Mouse (Mus musculus): ENCODE data around the gene Toe1. TPM values are rescaled to one million over a fixed set of nuclear protein-coding genes. Genes with fewer than 3 reads are reported as not detected.

Toe1 gene
- total RNA-seq (2023): 11.6 and 16.3 TPM in 2 replicates

GRCm38 (mm10) chr4:116807197-116808129 is at the start of gene Toe1, which contains the start of gene Mutyh:
TSS of gene Toe1 (minus strand) at chr4:116807640.
TSS of gene Mutyh (plus strand) at chr4:116807723.

GRCm38 (mm10) chr4:116821694-116822016 is 14.2 kb upstream of the Toe1 start, which contains the start of gene Hpdl:
TSS of gene Hpdl (minus strand) at chr4:116821707.

Other genes starting within 250 kb of the Toe1 start
- 89.6 and 106 TPM in 2 replicates for gene Gpbp1l1, start 250.0 kb downstream of the Toe1 start, total RNA-seq (2023)
- 6.8 and 8.6 TPM in 2 replicates for gene Ccdc17, start 211.0 kb downstream of the Toe1 start, total RNA-seq (2023)
- 59.3 and 72.8 TPM in 2 replicates for gene Nasp, start 179.7 kb downstream of the Toe1 start, total RNA-seq (2023)
- 199 and 214 TPM in 2 replicates for gene Akr1a1, start 156.0 kb downstream of the Toe1 start, total RNA-seq (2023)
- 83.8 and 98.8 TPM in 2 replicates for gene Prdx1, start 122.1 kb downstream of the Toe1 start, total RNA-seq (2023)
- 1.5 and 2.7 TPM in 2 replicates for gene Mmachc, start 99.2 kb downstream of the Toe1 start, total RNA-seq (2023)
- 9.9 and 13.5 TPM in 2 replicates for gene Ccdc163, start 99.1 kb downstream of the Toe1 start, total RNA-seq (2023)
- 33.0 and 44.2 TPM in 2 replicates for gene Tesk2, start 86.7 kb downstream of the Toe1 start, total RNA-seq (2023)
- gene Mutyh, start 83 bp upstream of the Toe1 start, total RNA-seq (2023): 4.5 and 8.2 TPM in 2 replicates
- gene Hpdl, start 14.1 kb upstream of the Toe1 start, total RNA-seq (2023): not detected in 2 replicates
- not detected in 2 replicates for gene Zswim5, start 69.7 kb upstream of the Toe1 start, total RNA-seq (2023)
- gene Urod, start 186.8 kb upstream of the Toe1 start, total RNA-seq (2023): 30.5 and 44.3 TPM in 2 replicates
- gene Hectd3, start 187.7 kb upstream of the Toe1 start, total RNA-seq (2023): 28.2 and 42.0 TPM in 2 replicates
- gene Eif2b3, start 211.8 kb upstream of the Toe1 start, total RNA-seq (2023): 2.9 and 3.8 TPM in 2 replicates